Mouse (Mus musculus) liver, embryonic 12.5 days (tissue): ENCODE results near the gene Polr2h. TPM values are rescaled to one million over a fixed set of nuclear protein-coding genes. Genes with fewer than 3 reads are reported as not detected.

Source experiments
- ATAC-seq: fragments of 200-750 bp; cut with Nextera tagmentation; 2 replicates; pipeline ENCODE4 v1.8.0; 2017; ENCODE audit warnings: moderate number of reproducible peaks, mild to moderate bottlenecking, moderate library complexity
- H3K27ac ChIP-seq: fragments of 300-500 bp; sonication (generic); 2 replicates; pipeline ENCODE4 v1.5.1; 2016; ENCODE audit warnings: mild to moderate bottlenecking
- H3K27me3 ChIP-seq: fragments of 300-500 bp; sonication (generic); replicated peaks from 2 replicates; pipeline ENCODE4 v1.6.1; 2016; ENCODE audit warnings: mild to moderate bottlenecking, moderate library complexity
- H3K36me3 ChIP-seq: fragments of 300-500 bp; sonication (generic); 2 replicates; pipeline ENCODE4 v1.6.1; 2016; ENCODE audit warnings: mild to moderate bottlenecking, moderate library complexity
- H3K4me1 ChIP-seq: fragments of 300-500 bp; sonication (generic); 2 replicates; pipeline ENCODE4 v1.6.1; 2016
- H3K4me2 ChIP-seq: fragments of 300-500 bp; sonication (generic); 2 replicates; pipeline ENCODE4 v1.6.1; 2016; ENCODE audit warnings: mild to moderate bottlenecking, moderate library complexity
- H3K4me3 ChIP-seq: fragments of 300-500 bp; sonication (generic); 2 replicates; pipeline ENCODE4 v1.5.1; 2016; ENCODE audit warnings: mild to moderate bottlenecking, moderate library complexity
- H3K9ac ChIP-seq: fragments of 300-500 bp; sonication (generic); 2 replicates; pipeline ENCODE4 v1.6.1; 2016; ENCODE audit warnings: mild to moderate bottlenecking, moderate library complexity
- H3K9me3 ChIP-seq: fragments of 300-500 bp; sonication (generic); replicated peaks from 2 replicates; pipeline ENCODE4 v1.6.1; 2016; ENCODE audit warnings: mild to moderate bottlenecking, moderate library complexity
- WGBS: fragments of 180-500 bp; shearing (Covaris S2); methylation state at CpG from one replicate; pipeline ENCODE4 v1.1.7; 2016; ENCODE audit not compliant: insufficient replicate concordance; 5-methylcytosine and 5-hydroxymethylcytosine counted together
- polyA plus RNA-seq: library from polyadenylated mRNA; unstranded; fragments of >200 nt; fragmentation: Nextera tagmentation; extraction: Ambion mirVana; gene quantifications from 2 replicates; pipeline ENCODE4 v1.2.1, GENCODE M21; 2016

Gene Polr2h
- polyA plus RNA-seq, 1 experiment from 2014 or later: 68.4 TPM

DNA sequence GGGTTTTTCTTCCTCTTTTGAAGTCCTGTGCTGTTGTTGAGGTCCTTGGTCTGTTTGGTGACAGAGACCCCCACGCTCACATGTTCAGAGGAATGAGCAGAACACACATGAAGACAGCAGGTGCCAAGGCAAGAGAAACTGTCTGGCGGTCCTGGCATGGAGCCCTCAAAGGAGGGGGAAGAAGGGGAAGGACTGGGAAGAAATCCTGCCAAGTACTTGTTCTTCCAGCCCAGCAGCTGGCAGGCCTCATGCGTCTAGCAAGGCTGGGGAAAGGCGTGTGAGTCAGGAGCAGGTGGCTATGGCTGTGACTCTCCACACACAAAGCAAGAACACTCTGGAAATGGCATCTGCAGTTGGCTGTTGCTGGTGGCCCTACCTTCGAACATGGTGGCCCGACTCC is 29.2 kb downstream of the Polr2h start:
- WGBS: 62% methylated on average over 6 of the region's 6 CpGs
- no peak overlapping the region for H3K9ac ChIP-seq
- H3K4me3 ChIP-seq: no peak overlapping the region
- H3K4me1 ChIP-seq: no peaks in the 10 kb centered on the region
- H3K27me3 ChIP-seq: peaks cover 11% of the 10 kb centered on the region; the same call in 1 of the 2 replicates
- H3K9me3 ChIP-seq: no peaks in the 10 kb centered on the region
- ATAC-seq: no peak
- H3K4me2 ChIP-seq: no peak overlapping the region
- H3K36me3 ChIP-seq: no peaks in the 10 kb centered on the region
- no peak overlapping the region for H3K27ac ChIP-seq

DNA sequence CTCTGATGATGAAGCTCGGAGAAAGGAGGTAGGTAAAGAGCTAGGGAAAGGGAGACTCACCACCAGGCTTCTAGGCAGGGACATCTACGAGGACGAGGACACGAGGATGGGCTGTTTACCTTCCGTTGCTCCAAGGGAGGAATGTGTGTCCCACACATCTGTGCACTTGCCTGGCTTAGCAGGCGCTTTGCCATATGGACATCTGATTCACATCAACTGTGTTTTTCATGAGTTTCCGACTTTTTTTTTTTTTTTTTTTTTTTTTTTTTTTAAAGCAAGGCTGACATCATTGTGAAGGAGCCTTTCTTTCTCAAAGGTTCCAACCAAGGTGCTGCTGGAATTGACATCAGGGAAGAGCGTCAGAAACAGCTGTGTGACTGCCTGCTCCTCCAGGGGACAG is 33.1 kb downstream of the Polr2h start:
- H3K36me3 ChIP-seq: no peaks in the 10 kb centered on the region
- no peaks in the 10 kb centered on the region for H3K9me3 ChIP-seq
- no peak overlapping the region for H3K27ac ChIP-seq
- no peak overlapping the region for H3K9ac ChIP-seq
- H3K4me2 ChIP-seq: no peak overlapping the region
- H3K27me3 ChIP-seq: 0 out of 2 replicates have a peak, but pooled peaks cover 7% of the 10 kb centered on the region
- H3K4me3 ChIP-seq: no peak overlapping the region
- 50% methylated on average over 8 of the region's 8 CpGs for WGBS
- ATAC-seq: no peak
- no peaks in the 10 kb centered on the region for H3K4me1 ChIP-seq

DNA sequence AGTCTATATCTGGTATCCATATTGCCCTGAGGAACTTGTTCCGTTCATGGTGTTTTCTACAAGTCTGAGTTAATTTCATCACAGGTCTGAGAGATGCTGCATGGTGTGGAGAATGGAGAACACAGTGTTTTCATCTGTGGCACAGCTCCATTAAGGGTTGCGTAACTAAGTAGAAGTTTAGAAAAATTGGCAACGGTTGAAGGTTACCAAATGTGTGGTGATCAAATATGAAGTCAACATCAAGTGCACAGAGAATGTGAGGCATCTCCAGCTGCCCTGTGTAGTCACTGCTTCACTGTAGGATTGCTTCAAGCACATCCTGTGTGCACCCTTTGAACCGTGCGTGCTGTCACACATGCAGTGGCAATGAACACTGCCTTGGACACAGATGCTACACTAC is 38.6 kb downstream of the Polr2h start:
- no peak overlapping the region for H3K27ac ChIP-seq
- no peak overlapping the region for H3K4me3 ChIP-seq
- no peak overlapping the region for H3K4me2 ChIP-seq
- no peaks in the 10 kb centered on the region for H3K9me3 ChIP-seq
- 81% methylated on average over 5 of the region's 5 CpGs for WGBS
- no peaks in the 10 kb centered on the region for H3K4me1 ChIP-seq
- H3K36me3 ChIP-seq: no peaks in the 10 kb centered on the region
- no peak for ATAC-seq
- no peak overlapping the region for H3K9ac ChIP-seq
- H3K27me3 ChIP-seq: no peaks in the 10 kb centered on the region

DNA sequence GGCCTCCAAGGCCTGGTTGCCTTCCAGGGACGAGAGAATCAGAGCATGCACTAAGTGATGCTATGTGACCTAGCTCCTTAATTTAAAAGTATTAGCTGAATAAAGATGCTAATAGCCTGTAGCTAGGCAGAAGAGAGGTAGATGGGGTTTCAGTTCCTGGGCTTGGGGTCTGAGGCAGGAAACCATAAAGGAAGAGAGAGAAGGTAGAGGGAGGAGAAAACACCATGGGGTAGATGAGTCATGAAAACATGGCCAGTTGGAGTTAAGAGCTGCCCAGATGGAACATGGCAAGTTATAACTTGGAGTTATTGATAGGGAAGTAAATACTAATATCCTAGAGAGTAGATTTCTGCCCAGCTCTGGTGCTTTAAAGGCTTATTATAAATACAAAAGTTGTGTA is 39.9 kb downstream of the Polr2h start:
- ATAC-seq: no peak
- Histone ChIP-seq H3K36me3 (no peaks in the 10 kb centered on the region), H3K4me3 (no peak overlapping the region), H3K27me3 (no peaks in the 10 kb centered on the region), H3K27ac (no peak overlapping the region), H3K4me1 (no peaks in the 10 kb centered on the region), H3K9ac (no peak overlapping the region), H3K9me3 (no peaks in the 10 kb centered on the region), H3K4me2 (no peak overlapping the region)
- 54% methylated on average over 1 of the region's 1 CpGs for WGBS

DNA sequence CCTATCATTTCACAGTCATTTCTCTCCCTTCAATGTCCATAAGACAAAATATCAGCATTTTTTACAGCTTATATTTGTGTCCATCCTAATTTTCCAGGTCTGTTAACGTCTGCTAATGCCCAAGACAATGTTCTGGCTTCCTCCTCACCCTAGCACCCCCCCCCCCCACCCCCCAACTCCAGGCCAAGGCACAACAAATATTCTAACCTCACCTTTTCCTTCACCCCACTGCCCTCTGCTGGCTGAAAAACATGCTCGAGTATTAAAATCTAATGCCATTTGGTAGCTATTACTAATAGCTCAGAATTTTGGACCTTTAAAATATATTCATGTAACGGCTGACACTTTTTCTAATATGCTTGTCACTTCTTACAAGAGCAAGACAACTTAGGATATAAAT is 44.2 kb downstream of the Polr2h start:
- H3K4me2 ChIP-seq: no peak overlapping the region
- no peak for ATAC-seq

DNA sequence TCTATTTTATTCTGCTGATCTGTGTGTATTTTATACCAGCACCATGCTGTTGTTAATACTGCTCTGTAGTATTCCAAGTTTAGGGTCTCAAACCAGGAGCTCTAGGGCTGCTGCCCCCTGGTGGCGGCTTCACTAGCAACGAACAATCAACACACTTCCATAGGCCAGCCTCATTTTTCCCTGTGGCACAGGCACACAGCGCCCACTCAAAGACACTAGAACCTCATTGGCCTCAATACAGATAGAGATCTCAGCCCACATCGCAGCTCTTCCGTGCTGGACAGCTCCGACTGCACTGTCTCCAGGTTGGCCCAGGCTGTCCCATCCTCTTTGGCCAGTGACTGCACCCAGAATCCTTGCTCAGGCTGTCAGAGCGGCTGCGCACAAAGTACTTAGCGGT is 47.8 kb downstream of the Polr2h start:
- ATAC-seq: peak; percentile 49; the same call in 1 of the 2 replicates
- no peak overlapping the region for H3K4me3 ChIP-seq
- H3K4me2 ChIP-seq: no peak overlapping the region
- no peak overlapping the region for H3K9ac ChIP-seq
- 39% methylated on average over 9 of the region's 9 CpGs for WGBS
- no peaks in the 10 kb centered on the region for H3K27me3 ChIP-seq
- no peaks in the 10 kb centered on the region for H3K4me1 ChIP-seq
- no peak overlapping the region for H3K27ac ChIP-seq
- no peaks in the 10 kb centered on the region for H3K9me3 ChIP-seq
- no peaks in the 10 kb centered on the region for H3K36me3 ChIP-seq

More for the DNA sequence above, 44.2 kb downstream of the Polr2h start:
- Histone ChIP-seq H3K9me3 (no peaks in the 10 kb centered on the region), H3K36me3 (no peaks in the 10 kb centered on the region), H3K4me3 (no peak overlapping the region), H3K9ac (no peak overlapping the region), H3K4me1 (no peaks in the 10 kb centered on the region), H3K27me3 (no peaks in the 10 kb centered on the region), H3K27ac (no peak overlapping the region)
- WGBS: 5% methylated on average over 3 of the region's 3 CpGs

Other genes with a start within 250 kb of the Polr2h start
- 90.0 and 99.7 TPM in 2 replicates for gene Eif2b5, start 218.8 kb upstream of the Polr2h start, polyA plus RNA-seq
- gene Dvl3, start 200.7 kb upstream of the Polr2h start, polyA plus RNA-seq: 8.0 and 8.8 TPM in 2 replicates
- gene Ap2m1, start 182.2 kb upstream of the Polr2h start, polyA plus RNA-seq: 463 and 468 TPM in 2 replicates
- gene Abcf3, start 169.1 kb upstream of the Polr2h start, polyA plus RNA-seq: 38.8 and 40.5 TPM in 2 replicates
- 0.23 and 0.30 TPM in 2 replicates for gene Vwa5b2, start 128.2 kb upstream of the Polr2h start, polyA plus RNA-seq
- 27.4 and 28.6 TPM in 2 replicates for gene Eef1akmt4, start 106.1 kb upstream of the Polr2h start, polyA plus RNA-seq
- 0.21 TPM in 1 of 2 replicates, not detected in the other for gene Gm49333, start 106.1 kb upstream of the Polr2h start, polyA plus RNA-seq
- 35.0 and 36.0 TPM in 2 replicates for gene Alg3, start 105.9 kb upstream of the Polr2h start, polyA plus RNA-seq
- gene Camk2n2, start 96.4 kb upstream of the Polr2h start, polyA plus RNA-seq: 0.56 and 0.61 TPM in 2 replicates
- 0.53 TPM in 1 of 2 replicates, not detected in the other for gene Ece2, start 87.8 kb upstream of the Polr2h start, polyA plus RNA-seq
- 277 and 289 TPM in 2 replicates for gene Psmd2, start 66.0 kb upstream of the Polr2h start, polyA plus RNA-seq
- 180 and 187 TPM in 2 replicates for gene Eif4g1, start 49.4 kb upstream of the Polr2h start, polyA plus RNA-seq
- gene Fam131a, start 24.4 kb upstream of the Polr2h start, polyA plus RNA-seq: 2.1 and 2.6 TPM in 2 replicates
- 14.0 and 14.5 TPM in 2 replicates for gene Clcn2, start 81 bp downstream of the Polr2h start, polyA plus RNA-seq
- 0.54 and 0.96 TPM in 2 replicates for gene Chrd, start 15.5 kb downstream of the Polr2h start, polyA plus RNA-seq
- 2.7 and 2.8 TPM in 2 replicates for gene Thpo, start 16.8 kb downstream of the Polr2h start, polyA plus RNA-seq